Mouse (Mus musculus) embryonic fibroblast, embryonic 13.5 days (primary cell): ENCODE results near the gene Bcl7c.

Source experiments
- CTCF ChIP-seq: IDR thresholded peaks from 2 replicates; pipeline ENCODE4 v1.5.1; 2011; ENCODE audit warnings: mild to moderate bottlenecking, control low read depth, low read length, moderate library complexity, borderline replicate concordance; ENCODE audit not compliant: insufficient read depth
- POLR2A ChIP-seq: IDR thresholded peaks from 2 replicates; pipeline ENCODE4 v1.6.1; 2011; ENCODE audit warnings: low read depth, mild to moderate bottlenecking, control low read depth, low read length, moderate library complexity

- TF ChIP-seq CTCF (no peak), POLR2A (no peak)
Observed at GRCm38 (mm10) chr7:127711456-127711855, 2.7 kb upstream of the Bcl7c start.
